Mouse (Mus musculus) right cerebral cortex, postnatal 4 days (tissue): ENCODE results near the gene Zbtb7a.

Experiments used
- DNase-seq: peaks from one replicate; pipeline ENCODE4 v3.0.0-alpha.2; 2022

Gene Zbtb7a

DNA sequence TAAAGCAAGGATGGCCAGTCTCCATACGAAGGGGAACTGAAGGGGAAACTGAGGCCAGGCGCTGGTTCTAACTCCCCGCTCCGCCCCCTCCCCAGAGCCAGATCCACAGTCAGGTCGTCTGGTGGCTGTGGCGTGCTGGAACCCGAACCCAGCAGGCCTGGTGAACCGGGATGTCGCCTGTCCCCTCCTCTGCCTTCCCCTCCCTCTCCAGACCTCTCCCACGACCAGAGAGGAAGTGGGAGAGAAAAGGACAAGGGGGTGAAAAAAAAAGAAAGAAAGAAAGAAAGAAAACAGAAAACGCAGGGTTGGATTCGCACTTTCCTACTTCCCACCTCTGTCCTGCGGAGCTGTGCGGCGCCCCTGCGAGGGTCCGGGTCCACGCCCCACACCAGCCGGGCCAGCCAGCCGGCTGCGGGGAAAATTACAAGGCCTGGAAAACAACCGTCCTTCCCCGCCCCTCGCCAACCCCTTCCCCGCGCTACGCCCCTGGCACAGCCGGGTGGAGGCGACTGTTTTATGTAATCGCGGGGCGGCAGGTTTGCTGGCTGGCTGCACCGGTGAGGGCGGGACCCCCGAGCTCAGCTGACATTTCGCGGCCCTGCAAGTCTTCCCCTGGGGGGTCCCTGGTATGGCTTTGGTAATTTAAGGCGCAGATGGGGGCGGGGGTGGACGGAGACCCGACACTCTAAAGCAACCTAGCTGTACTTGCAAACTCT is at the start of gene Zbtb7a:
Gene Zbtb7a (plus strand): TSS at position 255 of the 716 bp plus-strand sequence.
- DNase-seq, result peak; percentile 47

DNA sequence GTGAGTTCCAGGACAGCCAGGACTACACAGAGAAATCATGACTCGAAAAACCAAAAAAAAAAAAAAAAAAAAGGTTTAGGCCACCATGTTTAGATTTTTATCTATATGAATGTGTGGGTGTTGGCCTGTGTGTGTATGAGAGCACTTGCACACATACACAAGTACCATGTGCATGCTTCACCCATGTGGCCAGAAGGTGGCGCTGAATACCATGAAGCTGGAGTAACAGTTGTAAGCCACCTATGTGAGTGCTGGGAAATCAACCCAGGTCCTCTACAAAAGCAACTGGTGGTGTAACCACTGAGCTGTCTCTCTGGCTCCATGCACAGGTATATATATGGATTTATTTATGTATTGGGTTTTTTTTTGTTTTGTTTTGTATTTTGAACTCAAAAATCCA is 48.0 kb upstream of the Zbtb7a start:
- DNase-seq, result no peak

DNA sequence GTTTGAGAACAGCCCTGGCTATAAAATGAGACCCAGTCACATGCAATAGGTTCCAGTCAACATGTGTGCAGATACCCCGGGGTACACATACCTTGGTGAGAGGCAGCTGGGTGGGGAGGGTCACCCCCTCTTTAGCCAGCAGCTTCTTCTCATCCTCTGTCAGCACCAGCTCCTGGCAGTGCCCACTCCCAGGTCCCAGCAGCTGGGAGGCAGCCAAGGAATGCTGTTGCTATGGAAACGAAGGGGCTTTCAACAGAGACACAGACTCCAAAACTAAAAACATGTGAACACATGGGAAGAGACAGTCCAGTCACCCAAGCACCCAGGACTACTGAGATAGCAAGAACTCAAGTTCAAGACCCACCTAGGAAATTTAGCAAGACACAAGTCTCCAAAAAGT is 45.8 kb upstream of the Zbtb7a start:
- peak; percentile 78 for DNase-seq

DNA sequence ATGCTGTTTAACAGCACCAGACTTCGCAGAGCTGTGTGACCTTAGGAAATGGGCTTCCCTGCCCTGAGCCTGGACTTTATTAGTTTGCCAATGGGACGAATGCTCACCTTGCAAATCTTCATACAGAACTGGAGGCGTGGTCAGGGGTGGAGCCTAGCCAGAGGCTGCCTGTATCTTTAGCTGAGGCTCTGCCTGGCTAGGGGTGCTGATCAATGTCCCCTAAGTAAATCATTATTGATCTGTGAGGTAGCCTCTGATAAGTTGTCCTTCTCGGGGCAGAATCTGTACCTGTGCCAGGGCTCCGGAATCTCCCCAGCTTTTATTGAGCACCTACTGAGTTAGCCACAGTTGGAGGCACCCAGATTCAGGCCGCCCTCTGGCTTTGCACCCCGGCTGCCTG is 44.4 kb upstream of the Zbtb7a start:
- no peak for DNase-seq

DNA sequence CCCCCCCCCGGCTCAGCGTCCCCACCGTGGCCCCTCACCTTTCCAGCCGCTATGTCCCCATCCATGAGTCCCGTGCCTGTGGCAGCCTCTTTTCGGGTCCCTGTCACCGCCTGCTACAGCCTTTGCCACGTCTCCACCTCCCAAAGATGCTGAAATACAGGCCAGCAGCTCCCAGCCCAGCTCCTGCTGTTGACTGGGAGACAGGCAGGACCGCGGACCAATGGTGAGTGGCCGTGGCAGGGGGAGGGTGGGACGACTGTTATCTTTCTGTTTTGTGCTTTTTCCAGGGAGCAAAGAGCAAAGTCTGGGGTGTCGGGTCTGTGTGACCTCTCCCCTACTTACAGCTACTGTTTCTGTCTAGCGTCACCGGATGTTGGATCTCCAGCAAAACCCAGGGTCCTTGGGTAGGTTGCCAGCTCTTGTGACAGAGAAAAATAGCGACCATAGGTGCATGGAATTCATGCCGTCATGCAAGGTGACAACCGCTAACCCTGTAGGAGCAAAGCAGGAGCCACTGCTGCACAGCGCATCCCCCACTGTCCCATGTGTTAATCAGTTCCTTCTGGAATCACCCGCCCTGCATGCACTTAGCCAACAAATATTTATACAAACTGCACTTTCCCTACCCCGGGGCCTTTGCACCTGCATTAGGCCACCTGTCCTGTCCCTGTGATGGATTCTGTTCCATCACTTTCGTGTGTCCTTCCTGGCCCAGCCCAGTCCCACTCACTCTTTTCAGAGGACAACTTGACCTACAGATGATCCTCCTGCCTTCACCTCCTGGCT is 42.4 kb upstream of the Zbtb7a start:
- DNase-seq, result peak; percentile 33

DNA sequence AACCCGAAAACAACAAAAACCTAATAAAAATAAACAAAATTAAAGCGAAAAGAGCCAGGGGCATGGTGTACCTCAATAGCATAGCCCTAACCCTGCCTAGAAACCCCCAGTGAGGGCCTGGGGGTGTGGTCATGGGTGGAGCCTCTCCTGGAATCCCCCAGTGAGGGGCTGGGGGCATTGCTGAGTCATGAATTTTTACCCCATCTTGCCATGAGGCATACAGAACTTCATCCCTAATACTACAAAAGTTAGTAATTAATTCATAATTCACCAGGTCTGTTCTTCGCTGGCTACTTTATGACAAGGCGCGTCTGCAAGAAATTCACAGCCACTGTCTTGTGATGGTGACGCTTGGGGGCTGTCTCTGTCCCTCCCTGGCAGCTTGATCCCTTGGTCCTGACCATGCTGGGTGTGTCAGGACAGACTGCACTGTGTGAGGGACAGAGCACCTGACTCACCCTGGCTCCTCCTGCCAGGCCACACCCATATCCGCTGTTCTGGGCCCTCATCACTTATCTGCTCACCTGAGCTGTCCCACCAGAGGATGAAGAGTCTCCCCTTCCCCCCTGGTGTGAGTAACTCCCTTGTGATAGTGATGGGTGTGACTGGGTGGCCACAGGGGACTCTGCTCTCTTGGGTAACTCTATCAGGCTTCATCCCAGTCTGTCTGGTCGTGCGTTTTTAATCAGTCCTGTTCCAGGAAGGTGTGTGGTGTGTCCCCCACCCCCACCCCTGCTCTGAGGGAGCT is 39.9 kb upstream of the Zbtb7a start:
- no peak for DNase-seq

DNA sequence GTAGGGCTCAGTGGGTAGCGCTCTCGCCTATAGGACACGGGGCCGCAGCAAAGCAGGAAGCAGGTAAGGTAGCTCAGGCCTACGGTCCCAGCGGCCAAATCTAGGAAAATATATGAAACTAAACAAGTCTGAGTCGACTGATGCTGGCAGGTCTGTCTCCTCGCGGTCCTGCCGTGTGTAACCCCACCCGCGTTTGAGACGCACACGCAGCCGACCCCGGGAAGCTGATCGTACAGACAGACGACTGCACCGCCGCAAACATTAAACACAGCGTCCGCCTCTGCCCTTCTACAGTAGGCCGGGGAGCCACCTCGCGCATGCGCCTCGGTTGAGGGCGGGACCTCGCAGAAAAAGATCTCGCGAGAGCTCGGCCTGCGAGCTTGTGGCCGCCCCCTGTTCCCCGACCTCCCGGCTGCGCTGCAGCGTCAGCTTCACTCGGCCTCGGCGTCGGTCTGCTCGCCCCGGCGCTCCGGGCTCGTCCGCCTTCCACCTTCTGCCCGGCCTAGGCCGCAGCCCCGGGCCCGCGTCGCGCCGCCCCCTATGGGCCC is 29.4 kb upstream of the Zbtb7a start, which contains the start of gene Map2k2:
Gene Map2k2 (plus strand): TSS at position 351 of the 548 bp plus-strand sequence.
- DNase-seq, result peak; percentile 95

DNA sequence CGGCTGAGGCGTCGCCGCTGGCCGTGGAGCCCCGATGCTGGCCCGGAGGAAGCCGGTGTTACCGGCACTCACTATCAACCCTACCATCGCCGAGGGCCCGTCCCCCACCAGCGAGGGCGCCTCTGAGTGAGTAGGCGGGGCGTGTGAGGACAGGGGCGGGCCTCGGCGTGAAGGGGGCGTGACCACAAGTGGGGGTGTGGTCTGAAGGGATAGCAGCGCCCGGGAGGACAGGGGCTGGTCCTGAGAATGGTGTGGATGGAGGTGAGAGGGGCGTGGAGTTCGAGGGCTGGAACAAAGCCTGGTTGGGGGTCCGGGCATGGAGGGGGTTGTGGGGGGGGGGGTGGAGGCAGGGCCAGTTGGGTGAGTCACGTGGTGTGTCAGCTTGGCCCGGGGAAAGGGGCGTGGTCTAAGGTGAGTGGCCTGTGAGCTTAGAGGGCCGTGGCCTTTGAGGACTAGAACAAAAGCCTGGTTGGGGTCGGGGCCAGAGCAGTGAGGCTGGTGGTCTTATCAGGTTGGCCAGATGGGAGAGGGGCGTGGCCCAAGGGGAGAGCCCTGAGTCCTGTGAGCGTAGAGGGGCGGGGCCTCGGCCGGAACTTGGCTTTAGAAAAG is 28.8 kb upstream of the Zbtb7a start:
- peak; percentile 79 for DNase-seq

DNA sequence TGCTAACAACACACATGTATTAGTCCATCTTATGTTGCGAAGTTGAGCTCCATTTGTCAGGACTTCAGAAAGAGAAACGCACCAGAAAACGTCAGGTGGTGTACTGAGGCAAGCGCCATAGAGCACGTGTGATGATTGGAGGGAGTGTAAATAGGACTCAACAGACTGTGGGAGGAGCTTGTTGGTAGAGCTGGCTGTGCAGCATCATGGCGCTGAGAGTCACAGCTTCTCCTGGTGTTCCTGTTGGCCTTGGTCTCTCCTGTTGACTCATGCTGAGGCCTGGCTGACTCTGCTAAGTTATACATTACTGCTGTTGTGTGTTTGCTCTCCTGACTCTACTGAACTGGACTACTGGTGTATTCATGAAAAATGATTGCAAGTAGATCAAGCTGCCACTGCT is 22.1 kb upstream of the Zbtb7a start:
- no peak for DNase-seq

DNA sequence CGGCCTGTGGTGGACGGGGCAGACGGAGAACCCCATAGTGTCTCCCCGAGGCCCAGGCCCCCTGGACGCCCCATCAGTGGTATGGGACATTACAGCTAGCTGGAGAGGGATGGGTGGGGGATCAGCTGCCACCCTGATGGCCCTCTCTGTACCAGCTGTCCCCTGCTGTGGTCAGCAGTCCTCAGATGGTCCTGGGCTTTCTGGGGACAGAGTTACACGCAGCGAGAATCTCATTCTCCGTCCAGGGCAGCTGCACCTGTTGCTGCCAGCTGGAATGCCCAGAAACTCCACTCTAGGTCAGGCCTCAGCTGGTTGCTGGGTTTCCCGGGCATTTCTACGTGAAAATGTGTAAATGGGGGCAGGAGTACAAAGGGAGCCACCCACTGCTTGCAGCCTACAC is 15.4 kb upstream of the Zbtb7a start:
- DNase-seq, result no peak

DNA sequence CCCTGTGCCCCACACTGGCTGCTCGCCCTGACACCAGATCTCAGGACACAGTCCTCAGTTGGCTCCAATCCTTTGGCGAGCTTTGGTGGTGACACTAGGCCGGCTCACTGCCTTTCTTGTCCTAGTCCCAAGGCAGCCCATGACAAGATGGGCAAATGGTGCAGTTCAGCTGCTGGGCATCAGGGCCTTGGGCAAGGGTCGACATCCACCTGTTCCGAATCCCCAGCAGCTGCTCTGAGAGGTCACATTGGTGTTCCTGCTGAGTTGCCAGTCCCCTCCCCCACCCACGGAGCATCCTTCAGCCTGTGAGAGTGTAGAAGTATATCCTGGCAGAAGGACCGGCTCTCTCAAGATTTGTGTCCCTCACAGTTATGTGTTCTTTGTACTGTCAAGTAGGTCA is 14.4 kb upstream of the Zbtb7a start:
- DNase-seq, result no peak

DNA sequence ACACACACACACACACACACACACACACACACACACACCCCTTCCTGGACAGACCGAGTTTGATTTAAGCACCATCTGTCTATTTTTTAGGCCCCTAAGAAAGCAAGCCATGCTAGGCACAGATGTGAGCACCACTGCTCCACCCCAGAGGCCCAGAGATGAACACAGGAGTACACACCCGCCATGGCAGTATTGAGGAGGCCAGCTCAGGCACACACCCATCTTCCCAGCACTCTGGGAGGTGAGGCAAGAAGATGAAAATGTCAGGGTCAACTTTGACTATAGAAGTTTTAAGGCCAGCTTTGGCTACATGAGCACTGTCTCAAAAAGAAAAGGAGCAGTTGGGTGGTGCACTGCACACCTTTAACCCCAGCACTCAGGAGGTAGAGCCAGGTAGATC is 12.1 kb upstream of the Zbtb7a start:
- no peak for DNase-seq

DNA sequence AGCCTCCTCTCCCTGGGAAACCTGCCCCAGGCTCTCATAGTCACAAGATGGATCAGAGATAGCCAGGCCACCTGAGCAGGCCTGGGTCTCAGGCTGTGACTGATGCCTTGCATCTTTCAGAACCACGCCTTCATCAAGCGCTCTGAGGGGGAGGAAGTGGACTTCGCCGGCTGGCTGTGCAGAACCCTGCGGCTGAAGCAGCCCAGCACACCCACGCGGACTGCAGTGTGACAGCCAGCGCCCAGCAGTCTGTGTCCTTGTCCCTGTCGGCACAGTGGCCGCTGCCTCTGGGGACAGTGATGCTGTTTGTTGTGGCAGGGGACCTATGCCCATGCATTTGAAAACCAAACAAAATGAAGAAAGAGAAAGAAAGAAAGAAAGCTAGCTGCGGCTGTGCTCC is 11.5 kb upstream of the Zbtb7a start:
- DNase-seq, result no peak

DNA sequence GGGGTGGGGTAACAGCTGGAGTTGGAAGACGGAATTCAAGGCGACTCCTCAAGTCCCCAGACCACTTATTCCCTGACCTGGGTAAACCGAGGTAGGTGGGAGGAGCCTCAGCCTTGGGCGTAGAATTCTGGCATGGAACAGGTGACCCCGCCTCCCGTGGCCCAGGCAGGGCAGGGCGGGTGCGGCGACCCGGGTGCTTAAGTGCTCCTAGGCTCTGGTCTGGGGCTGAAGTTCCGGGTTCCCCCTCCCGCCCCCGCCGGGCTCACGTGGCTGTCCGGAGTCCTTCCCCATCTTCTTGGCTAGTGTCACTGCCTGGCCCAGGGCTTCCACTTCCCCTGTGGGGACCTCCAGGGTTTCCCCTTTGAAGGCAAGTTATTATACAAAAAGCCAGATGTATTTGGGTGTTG is 836 bp upstream of the Zbtb7a start:
- DNase-seq, result no peak

DNA sequence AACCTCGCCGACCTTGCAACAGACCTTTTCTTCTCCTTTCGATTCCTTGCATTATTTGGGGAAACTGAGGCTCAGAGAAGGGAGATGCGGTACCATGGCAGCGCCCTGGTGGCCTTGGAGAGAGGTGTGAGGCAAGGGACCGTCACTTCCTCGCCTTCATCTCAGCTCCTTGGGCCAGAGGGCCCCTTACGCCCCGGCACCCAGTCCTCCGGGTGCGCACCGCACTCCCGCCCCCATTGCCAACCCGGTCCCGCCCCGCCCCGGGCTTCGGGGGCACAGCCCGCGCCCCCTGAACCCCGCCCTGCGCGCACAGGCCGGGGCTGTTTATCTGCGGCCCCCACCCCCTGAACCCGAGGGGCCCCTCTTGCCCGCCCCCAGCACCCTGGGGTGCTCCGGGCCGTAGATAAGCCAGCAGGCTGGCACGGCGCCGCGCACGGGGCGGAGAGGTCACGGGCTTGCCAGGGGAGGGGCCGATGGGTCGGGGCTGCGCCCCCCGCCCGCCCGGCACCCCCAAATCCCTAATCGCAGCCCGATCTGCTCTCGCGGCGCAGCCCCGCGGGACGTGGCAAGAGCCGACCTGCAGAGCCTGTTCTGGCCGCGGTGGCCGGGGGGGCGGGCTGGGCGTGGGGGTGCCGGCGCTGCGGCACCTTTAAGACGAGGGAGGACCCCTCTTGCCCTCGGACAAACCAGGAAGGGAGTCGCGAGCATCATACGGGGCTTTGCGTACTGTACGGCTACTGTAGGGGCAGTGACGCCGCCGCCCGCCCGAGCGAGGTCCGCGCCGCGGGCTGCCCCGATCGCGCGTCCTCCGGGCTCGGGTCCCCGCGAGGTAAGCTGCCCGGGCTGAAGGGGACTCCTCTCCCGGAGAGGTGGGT is 1.0 kb downstream of the Zbtb7a start:
- peak; percentile 70 for DNase-seq

DNA sequence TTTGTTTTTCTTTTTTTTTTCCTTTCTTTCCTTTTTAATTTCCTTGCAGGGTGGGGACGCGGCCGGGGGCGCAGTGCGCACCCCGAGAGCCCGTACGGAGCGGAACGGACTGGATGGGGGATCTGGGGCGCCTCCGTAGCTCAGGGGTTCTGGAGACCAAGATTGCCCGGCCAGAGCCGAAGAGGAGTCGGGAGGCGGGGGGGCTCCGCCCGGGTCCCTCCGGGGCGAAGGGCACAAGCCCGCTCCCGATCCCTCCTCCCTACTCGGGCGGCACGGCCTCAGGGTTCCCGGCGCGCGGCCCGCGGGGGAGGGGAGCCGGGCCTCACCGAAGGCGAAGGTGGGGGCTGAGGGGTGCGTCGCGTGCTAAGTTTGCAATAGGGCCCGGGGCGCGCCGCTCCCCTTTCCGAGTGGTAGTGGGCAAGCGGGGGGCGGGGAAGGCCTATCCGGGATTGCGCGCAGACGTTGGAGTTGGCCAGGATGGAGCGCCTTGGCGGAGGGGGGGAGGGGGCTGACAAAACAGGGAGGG is 1.7 kb downstream of the Zbtb7a start:
- DNase-seq, result peak; percentile 91

DNA sequence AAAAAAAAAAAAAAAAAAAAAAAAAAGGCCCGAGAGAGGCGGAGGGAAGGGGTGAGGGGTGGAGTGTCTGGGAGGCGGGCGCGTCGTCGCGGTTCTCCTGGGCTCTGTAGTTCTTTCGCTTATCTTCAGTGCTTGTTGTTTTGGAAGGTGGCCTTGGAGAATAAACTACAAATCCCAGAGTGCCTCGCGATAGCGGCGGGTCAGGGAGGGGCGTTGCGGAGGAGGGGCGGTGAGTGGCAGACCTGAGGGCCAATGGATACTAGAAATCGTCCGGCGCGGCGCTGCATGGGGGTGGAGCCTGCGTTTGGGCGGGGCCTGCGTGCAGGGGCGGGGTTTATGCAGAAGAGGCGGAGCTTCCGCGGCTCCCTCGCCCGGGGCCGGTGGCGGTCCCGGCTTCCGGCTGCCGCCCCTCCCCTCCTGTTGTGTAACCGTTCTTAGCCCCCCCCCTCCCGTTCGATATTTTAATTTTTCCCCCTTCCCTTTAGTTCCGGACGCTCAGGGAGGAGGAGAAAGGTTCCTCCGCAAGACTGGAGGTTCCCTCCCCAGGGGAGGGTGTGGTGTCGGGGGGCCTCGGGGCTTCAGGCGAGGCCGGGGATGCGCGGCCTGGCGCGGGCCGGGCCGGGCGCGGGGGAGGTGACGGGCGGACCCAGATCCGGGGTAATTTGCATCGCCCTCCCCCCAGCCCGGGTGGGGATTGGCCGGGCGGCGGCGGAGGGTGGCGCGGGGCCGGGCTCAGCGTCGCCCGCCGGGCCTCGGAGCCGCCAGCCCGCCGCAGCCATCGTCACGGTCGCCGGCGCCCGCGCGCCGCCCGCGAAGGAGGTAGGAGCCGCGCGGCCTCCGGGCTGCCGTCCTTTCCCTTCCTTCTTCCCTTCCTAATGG is 2.5 kb downstream of the Zbtb7a start:
- peak; percentile 100 for DNase-seq

DNA sequence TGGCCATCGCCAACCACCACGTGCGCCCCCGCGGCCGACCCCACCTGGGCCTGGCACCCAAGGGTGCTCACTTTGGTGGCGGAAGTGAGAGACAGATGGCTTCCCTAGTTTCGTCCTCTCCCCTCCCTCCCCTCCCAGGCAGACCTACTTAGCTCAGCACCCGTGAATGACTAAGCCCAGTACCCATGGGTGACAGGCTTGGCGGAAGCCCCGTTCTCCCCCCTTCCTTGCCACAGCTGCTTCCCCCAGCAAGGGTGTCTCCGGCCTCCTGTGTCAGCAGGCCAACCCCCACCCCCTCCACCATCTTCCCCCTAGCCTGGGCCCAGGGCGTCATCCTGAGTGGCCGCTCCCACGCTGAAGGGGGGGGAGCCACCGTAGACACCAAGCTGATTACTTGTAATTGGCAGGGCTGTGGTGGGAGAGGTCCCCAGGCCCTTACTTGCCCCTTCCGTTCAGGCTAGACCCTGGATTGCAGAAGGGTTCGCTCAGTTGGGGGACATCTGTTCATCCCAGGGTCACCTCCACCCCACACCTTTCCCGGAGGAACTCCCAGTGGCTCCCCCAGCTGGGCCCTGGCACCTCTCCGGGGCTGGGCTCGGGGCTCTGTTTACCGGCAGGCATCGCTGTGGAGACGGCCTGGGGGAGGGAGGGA is 3.2 kb downstream of the Zbtb7a start:
- peak; percentile 42 for DNase-seq

DNA sequence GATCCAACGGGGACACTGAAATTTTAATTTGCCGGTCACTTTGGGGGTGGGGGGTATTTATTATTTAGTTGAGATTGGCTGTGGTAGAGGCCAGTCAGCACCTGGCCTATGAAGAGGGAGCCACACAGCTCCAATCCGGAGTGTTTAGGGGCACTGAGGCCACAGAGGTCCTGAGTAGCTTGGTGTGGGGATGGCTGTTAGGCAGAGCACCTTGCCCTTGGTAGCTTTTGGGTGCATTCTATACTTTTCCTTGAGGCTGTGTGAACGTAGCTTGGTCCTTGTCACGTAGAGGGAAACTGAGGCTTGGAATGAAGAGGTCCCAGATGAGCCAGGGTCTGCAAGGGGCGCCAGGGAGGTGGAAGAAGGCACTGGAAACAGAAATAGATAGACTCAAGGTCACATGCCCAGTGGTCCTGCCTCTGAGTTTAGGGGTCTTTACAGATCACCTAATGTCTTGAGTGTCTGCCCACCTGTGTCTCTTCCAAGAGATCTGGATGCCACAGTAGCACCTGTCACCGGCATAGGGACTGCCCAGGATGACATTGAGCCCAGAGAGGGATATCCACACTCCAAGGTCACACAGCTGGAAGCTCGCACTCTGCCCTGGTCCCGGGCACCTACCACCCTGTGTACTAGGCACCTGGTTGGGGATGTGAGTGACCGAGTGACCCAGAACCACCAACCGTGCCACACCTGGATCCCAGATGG is 4.0 kb downstream of the Zbtb7a start:
- no peak for DNase-seq

DNA sequence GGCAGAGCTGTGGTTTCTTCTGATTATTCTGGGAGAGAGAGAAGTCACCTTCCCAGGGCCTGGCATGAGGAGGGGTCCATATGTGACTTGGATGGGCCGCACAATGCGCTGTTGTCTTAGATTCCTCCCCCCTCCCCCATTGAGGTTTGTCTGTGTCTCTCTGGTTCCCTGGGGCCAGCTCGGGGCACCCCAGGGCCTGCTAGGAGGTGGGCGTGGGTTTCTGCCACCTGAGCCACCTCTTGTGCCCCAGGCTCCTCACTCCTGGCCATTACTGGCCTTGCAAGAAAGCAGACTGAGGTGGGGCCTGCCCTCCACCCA is 4.5 kb downstream of the Zbtb7a start:
- no peak for DNase-seq
